Mouse (Mus musculus): ENCODE data around the gene Lrrtm4.

Gene Lrrtm4

GRCm38 (mm10) chr6:80760641-80761204 lies 742.0 kb downstream of the Lrrtm4 start:
- DNase-seq = no peak

- no peak for DNase-seq
These were observed 767.6 kb downstream of the Lrrtm4 start for GRCm38 (mm10) chr6:80786282-80786681.

- no peak for DNase-seq
These were observed 805.1 kb downstream of the Lrrtm4 start for GRCm38 (mm10) chr6:80823753-80824152.

GRCm38 (mm10) chr6:80839784-80840183 lies 821.1 kb downstream of the Lrrtm4 start:
- DNase-seq = no peak

GRCm38 (mm10) chr6:80845294-80845693 lies 826.6 kb downstream of the Lrrtm4 start:
- no peak for DNase-seq

- DNase-seq = no peak
These were observed 838.4 kb downstream of the Lrrtm4 start for GRCm38 (mm10) chr6:80856910-80857543.
